Mouse (Mus musculus): ENCODE measurements at regions not wholly inside any gene's neighbourhood (a gene's known extent, or its start where the extent isn't known, plus 50 kb on each side); places are given as distances from the start of the nearest gene placed in this dataset.

DNA sequence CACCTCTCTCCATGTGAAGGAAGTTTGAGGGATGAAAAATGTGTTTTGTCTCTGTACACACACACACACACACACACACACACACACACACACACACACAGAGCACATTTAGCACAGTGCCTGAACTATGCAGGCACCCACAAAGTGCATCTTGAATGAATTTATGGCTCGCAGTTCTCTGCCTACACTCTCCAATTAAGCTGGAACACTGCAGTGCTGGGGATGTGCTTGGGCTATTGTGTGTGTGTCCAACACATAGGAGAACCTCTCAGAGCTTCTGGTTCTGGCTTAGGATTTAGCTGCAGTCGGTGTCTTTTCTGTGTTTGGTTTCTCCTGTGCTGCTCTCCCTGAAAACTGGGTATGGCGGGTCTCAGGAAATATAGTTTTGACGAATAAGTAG lies 83.1 kb downstream of the Hes1 start:
- no peak for TF ChIP-seq POLR2A (IDR thresholded peaks at IDR 0.05; ENCODE audit: insufficient read depth, low read length)
- TF ChIP-seq CTCF (IDR thresholded peaks at IDR 0.05; ENCODE audit: low read depth, low read length): no peak
- no peak for TF ChIP-seq EP300 (IDR thresholded peaks at IDR 0.05; ENCODE audit: insufficient read depth, low read depth, low read length)
